Mouse (Mus musculus) lung, embryonic 15.5 days (tissue): ENCODE results near the gene Tcl1b5. TPM values are rescaled to one million over a fixed set of nuclear protein-coding genes. Genes with fewer than 3 reads are reported as not detected.

Experiments
- ATAC-seq: fragments of 200-750 bp; cut with Nextera tagmentation; 2 replicates; pipeline ENCODE4 v1.8.0; 2017; ENCODE audit warnings: moderate number of reproducible peaks, borderline replicate concordance; ENCODE audit not compliant: low FRiP score, low TSS enrichment; ENCODE audit errors: extremely low read depth
- H3K27ac ChIP-seq: fragments of 300-500 bp; sonication (generic); 2 replicates; pipeline ENCODE4 v1.5.1; 2015; ENCODE audit warnings: moderate library complexity, mild to moderate bottlenecking, inconsistent platforms
- H3K27me3 ChIP-seq: fragments of 300-500 bp; sonication (generic); 2 replicates; pipeline ENCODE4 v1.6.1; 2015; ENCODE audit warnings: inconsistent platforms
- H3K36me3 ChIP-seq: fragments of 300-500 bp; sonication (generic); 2 replicates; pipeline ENCODE4 v1.6.1; 2015; ENCODE audit warnings: inconsistent platforms
- H3K4me1 ChIP-seq: fragments of 300-500 bp; sonication (generic); 2 replicates; pipeline ENCODE4 v1.6.1; 2015; ENCODE audit warnings: inconsistent platforms
- H3K4me2 ChIP-seq: fragments of 300-500 bp; sonication (generic); 2 replicates; pipeline ENCODE4 v1.6.1; 2015; ENCODE audit warnings: inconsistent platforms, mild to moderate bottlenecking, moderate library complexity
- H3K4me3 ChIP-seq: fragments of 300-500 bp; sonication (generic); 2 replicates; pipeline ENCODE4 v1.5.1; 2015; ENCODE audit warnings: mild to moderate bottlenecking, inconsistent platforms
- H3K9ac ChIP-seq: fragments of 300-500 bp; sonication (generic); 2 replicates; pipeline ENCODE4 v1.6.1; 2015; ENCODE audit warnings: inconsistent platforms
- H3K9me3 ChIP-seq: fragments of 300-500 bp; sonication (generic); 2 replicates; pipeline ENCODE4 v1.6.1; 2016; ENCODE audit warnings: inconsistent platforms
- WGBS: fragments of 180-500 bp; shearing (Covaris S2); methylation state at CpG from one replicate; pipeline ENCODE4 v1.1.7; 2015; 5-methylcytosine and 5-hydroxymethylcytosine counted together
- polyA plus RNA-seq: library from polyadenylated mRNA; unstranded; fragments of >200 nt; fragmentation: Nextera tagmentation; extraction: Ambion mirVana; gene quantifications from 2 replicates; pipeline ENCODE4 v1.2.1, GENCODE M21; 2015

Gene Tcl1b5
- polyA plus RNA-seq, 1 experiment from 2014 or later = not detected

DNA sequence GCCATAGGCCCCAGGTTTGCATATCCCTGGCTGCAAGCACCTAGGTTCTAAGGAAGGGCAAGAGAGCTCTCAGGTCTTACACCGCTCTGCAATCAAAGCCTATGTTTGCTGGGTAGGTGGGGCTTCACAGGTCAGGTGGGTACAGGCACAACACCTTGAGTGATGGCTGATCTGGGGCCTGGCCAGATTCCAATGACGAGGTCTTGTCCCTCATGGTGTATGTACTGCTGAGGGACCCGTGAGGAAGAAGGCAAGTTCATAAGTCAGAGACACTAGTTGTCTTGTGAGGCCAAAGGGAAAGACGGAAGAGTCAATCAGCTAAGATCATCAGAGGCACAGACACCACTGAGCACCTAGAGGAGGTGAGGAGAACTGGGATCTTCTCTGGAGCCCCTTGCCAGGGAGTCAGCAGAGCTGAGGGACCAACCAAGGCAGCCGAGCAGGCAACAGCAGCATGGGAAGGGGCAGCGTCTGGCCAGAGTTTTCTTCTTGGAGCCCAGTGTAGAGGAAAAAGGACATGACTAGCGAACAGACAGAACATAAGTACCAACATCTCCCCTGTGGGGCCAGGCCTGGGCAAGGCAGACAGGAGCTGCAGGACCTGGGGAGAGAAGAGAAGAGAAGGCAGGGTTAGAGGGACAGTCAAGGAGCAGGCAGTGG, 41.1 kb downstream of the Tcl1b5 start:
- Histone ChIP-seq H3K4me1 (no peaks in the 10 kb centered on the region), H3K27ac (no peak overlapping the region), H3K4me2 (no peak overlapping the region), H3K4me3 (no peak overlapping the region), H3K36me3 (no peaks in the 10 kb centered on the region), H3K9ac (no peak overlapping the region), H3K9me3 (no peaks in the 10 kb centered on the region), H3K27me3 (no peaks in the 10 kb centered on the region)
- 72% methylated on average over 7 of the region's 7 CpGs for WGBS
- ATAC-seq = no peak

DNA sequence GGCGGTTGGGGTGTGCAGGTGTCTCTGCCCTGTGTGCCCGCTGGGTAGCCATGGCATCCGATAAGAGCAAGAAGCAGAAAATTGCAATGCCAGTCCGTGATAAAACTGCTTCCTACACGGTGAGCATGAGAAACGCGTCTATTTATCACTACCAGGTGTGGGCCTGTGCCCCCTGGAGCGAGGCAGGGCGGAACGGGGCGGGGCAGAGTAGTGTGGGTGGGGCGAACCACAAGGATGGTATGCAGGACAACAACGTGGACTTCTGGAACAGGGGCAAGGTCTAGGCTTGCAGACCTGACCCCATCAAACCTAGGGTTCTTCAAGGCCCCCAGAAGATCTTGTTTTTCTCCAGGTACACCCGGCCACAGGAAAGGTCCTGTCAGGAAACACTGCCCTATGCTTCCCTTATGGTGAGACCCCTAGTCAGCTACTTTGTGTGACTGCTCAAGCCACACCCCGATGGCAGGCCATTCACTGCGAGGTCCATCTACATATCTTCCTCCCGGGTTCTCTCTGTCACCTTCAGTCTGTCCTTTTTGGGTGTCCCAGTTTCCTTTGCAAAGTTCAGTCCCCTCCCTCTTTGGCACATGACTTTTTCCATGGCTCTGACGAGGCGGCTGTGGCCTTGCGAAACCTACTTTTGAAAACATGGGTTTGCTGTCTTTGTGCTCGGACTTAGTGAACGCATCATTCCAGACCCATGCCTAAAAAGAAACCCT, 46.6 kb downstream of the Tcl1b5 start, which contains the start of gene Tcl1:
Gene Tcl1, minus strand, starts transcription at position 193 of the 719 bp plus-strand sequence.
- 83% methylated on average over 22 of the region's 22 CpGs for WGBS
- Histone ChIP-seq H3K27ac (no peak within 1 kb of the TSS), H3K4me2 (no peak within 1 kb of the TSS), H3K9me3 (no peaks in the 10 kb centered on the region), H3K27me3 (no peaks in the 10 kb centered on the region), H3K4me3 (no peak within 1 kb of the TSS), H3K9ac (no peak within 1 kb of the TSS), H3K4me1 (no peaks in the 10 kb centered on the region), H3K36me3 (no peaks in the 10 kb centered on the region)
- no peak for ATAC-seq

DNA sequence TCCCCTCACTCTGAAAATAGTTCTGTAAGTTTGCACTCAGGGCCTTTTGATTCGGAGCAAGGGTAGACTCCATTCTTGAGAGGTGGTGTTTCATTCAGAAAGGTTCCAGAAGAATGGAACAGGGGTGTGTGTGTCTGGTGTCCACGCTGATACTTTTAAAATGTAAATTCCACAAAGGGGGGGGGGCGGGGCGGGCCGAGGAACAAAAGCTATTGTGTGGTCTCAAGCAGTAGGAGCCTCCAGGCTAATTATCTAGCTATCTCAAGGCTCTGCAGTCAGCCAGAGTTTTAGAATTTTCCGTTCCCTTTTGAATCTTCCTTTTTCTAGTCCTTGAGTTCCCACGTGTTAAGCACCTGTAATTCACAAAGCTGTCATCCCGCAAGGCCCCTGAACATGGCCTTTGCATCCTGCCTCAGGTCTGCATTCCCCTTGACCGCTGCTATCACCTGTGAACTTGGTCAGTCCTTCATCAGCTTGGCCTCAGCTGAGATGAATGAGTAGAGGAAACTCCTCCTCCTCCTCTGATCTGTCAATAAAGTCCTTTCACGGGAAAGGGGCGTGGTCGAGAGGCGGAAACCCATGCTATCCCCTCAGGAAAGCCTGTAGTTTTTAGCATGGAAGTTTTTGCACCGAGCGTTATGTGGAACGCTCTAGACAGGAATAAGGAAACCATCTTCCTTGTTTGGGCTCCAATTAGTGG, 48.6 kb downstream of the Tcl1b5 start:
- H3K4me3 ChIP-seq = no peak overlapping the region
- H3K27me3 ChIP-seq = no peaks in the 10 kb centered on the region
- no peak overlapping the region for H3K27ac ChIP-seq
- no peak for ATAC-seq
- no peaks in the 10 kb centered on the region for H3K4me1 ChIP-seq
- no peak overlapping the region for H3K4me2 ChIP-seq
- 57% methylated on average over 16 of the region's 16 CpGs for WGBS
- H3K9ac ChIP-seq = no peak overlapping the region
- no peaks in the 10 kb centered on the region for H3K9me3 ChIP-seq
- no peaks in the 10 kb centered on the region for H3K36me3 ChIP-seq

Other genes starting within 250 kb of the Tcl1b5 start
- gene Syne3, start 166.5 kb upstream of the Tcl1b5 start, polyA plus RNA-seq = 0.50 and 0.81 TPM in 2 replicates
- gene Glrx5, start 143.7 kb upstream of the Tcl1b5 start, polyA plus RNA-seq = 136 and 140 TPM in 2 replicates
- gene Tcl1b2, start 30.3 kb upstream of the Tcl1b5 start, polyA plus RNA-seq = not detected in 2 replicates
- not detected in 2 replicates for gene Tcl1b1, start 16.7 kb upstream of the Tcl1b5 start, polyA plus RNA-seq
- gene Tcl1b3, start 14.7 kb downstream of the Tcl1b5 start, polyA plus RNA-seq = not detected in 2 replicates
- gene Tcl1b4, start 25.6 kb downstream of the Tcl1b5 start, polyA plus RNA-seq = not detected in 2 replicates
- gene Tcl1, start 46.4 kb downstream of the Tcl1b5 start, polyA plus RNA-seq = not detected in 2 replicates
- gene Tunar, start 157.5 kb downstream of the Tcl1b5 start, polyA plus RNA-seq = 0.19 and 0.30 TPM in 2 replicates